Mouse (Mus musculus): Measurements from ENCODE around the gene Abcd2. TPM values are rescaled to one million over a fixed set of nuclear protein-coding genes. Genes with fewer than 3 reads are reported as not detected.

The Abcd2 gene
- polyA plus RNA-seq, 1 experiment from 2014 or later: 5.0 TPM

- Histone ChIP-seq H3K9ac (ENCODE audit: low read depth, low read length) (no peak overlapping the region), H3K27me3 (ENCODE audit: control insufficient read depth, insufficient read depth, low read length) (no peaks in the 10 kb centered on the region), H3K27ac (ENCODE audit: low read depth, low read length) (no peak overlapping the region), H3K9me3 (ENCODE audit: control insufficient read depth, low read length) (no peaks in the 10 kb centered on the region), H3K4me2 (replicated peaks; ENCODE audit: low read depth, low read length) (no peak overlapping the region), H3K4me3 (ENCODE audit: low read length) (no peak overlapping the region), H3K36me3 (ENCODE audit: control insufficient read depth, insufficient read depth, low read length) (no peaks in the 10 kb centered on the region), H3K4me1 (ENCODE audit: control insufficient read depth, insufficient read depth, low read length) (no peaks in the 10 kb centered on the region)
- ATAC-seq (ENCODE audit: low FRiP score, low TSS enrichment): no peak
- 89% methylated on average over 13 of the region's 13 CpGs for WGBS
Measured at GRCm38 (mm10) chr15:91167850-91168562, 23.6 kb downstream of the Abcd2 start.

- H3K9me3 ChIP-seq (ENCODE audit: control insufficient read depth, low read length): no peaks in the 10 kb centered on the region
- no peaks in the 10 kb centered on the region for H3K36me3 ChIP-seq (ENCODE audit: control insufficient read depth, insufficient read depth, low read length)
- H3K4me1 ChIP-seq (ENCODE audit: control insufficient read depth, insufficient read depth, low read length): no peaks in the 10 kb centered on the region
- H3K4me3 ChIP-seq (ENCODE audit: low read length): no peak overlapping the region
- H3K27ac ChIP-seq (ENCODE audit: low read depth, low read length): no peak overlapping the region
- no peaks in the 10 kb centered on the region for H3K27me3 ChIP-seq (ENCODE audit: control insufficient read depth, insufficient read depth, low read length)
- WGBS: 6% methylated on average over 5 of the region's 5 CpGs
- ATAC-seq (ENCODE audit: low FRiP score, low TSS enrichment): peak; percentile 62
- no peak overlapping the region for H3K4me2 ChIP-seq (replicated peaks; ENCODE audit: low read depth, low read length)
- H3K9ac ChIP-seq (ENCODE audit: low read depth, low read length): no peak overlapping the region
Measured at GRCm38 (mm10) chr15:91165021-91165420, 26.6 kb downstream of the Abcd2 start.

GRCm38 (mm10) chr15:91163454-91163853, 28.1 kb downstream of the Abcd2 start:
- Histone ChIP-seq H3K27ac (ENCODE audit: low read depth, low read length) (no peak overlapping the region), H3K36me3 (ENCODE audit: control insufficient read depth, insufficient read depth, low read length) (no peaks in the 10 kb centered on the region), H3K4me1 (ENCODE audit: control insufficient read depth, insufficient read depth, low read length) (no peaks in the 10 kb centered on the region), H3K9me3 (ENCODE audit: control insufficient read depth, low read length) (no peaks in the 10 kb centered on the region), H3K4me3 (ENCODE audit: low read length) (no peak overlapping the region), H3K27me3 (ENCODE audit: control insufficient read depth, insufficient read depth, low read length) (no peaks in the 10 kb centered on the region), H3K4me2 (replicated peaks; ENCODE audit: low read depth, low read length) (no peak overlapping the region), H3K9ac (ENCODE audit: low read depth, low read length) (no peak overlapping the region)
- 90% methylated on average over 2 of the region's 2 CpGs for WGBS
- ATAC-seq (ENCODE audit: low FRiP score, low TSS enrichment): no peak

- no peak overlapping the region for H3K9ac ChIP-seq (ENCODE audit: low read depth, low read length)
- no peak overlapping the region for H3K4me2 ChIP-seq (replicated peaks; ENCODE audit: low read depth, low read length)
- H3K27ac ChIP-seq (ENCODE audit: low read depth, low read length): no peak overlapping the region
- no peaks in the 10 kb centered on the region for H3K9me3 ChIP-seq (ENCODE audit: control insufficient read depth, low read length)
- no peaks in the 10 kb centered on the region for H3K4me1 ChIP-seq (ENCODE audit: control insufficient read depth, insufficient read depth, low read length)
- ATAC-seq (ENCODE audit: low FRiP score, low TSS enrichment): no peak
- no peaks in the 10 kb centered on the region for H3K27me3 ChIP-seq (ENCODE audit: control insufficient read depth, insufficient read depth, low read length)
- H3K4me3 ChIP-seq (ENCODE audit: low read length): no peak overlapping the region
- no peaks in the 10 kb centered on the region for H3K36me3 ChIP-seq (ENCODE audit: control insufficient read depth, insufficient read depth, low read length)
- 89% methylated on average over 5 of the region's 5 CpGs for WGBS
Measured at GRCm38 (mm10) chr15:91161153-91161552, 30.4 kb downstream of the Abcd2 start.

- H3K27me3 ChIP-seq (ENCODE audit: control insufficient read depth, insufficient read depth, low read length): no peaks in the 10 kb centered on the region
- 50% methylated on average over 3 of the region's 3 CpGs for WGBS
- H3K4me2 ChIP-seq (replicated peaks; ENCODE audit: low read depth, low read length): no peak overlapping the region
- no peak overlapping the region for H3K27ac ChIP-seq (ENCODE audit: low read depth, low read length)
- H3K36me3 ChIP-seq (ENCODE audit: control insufficient read depth, insufficient read depth, low read length): no peaks in the 10 kb centered on the region; the same call in 1 of the 2 replicates
- no peak overlapping the region for H3K4me3 ChIP-seq (ENCODE audit: low read length)
- H3K9ac ChIP-seq (ENCODE audit: low read depth, low read length): no peak overlapping the region
- H3K4me1 ChIP-seq (ENCODE audit: control insufficient read depth, insufficient read depth, low read length): no peaks in the 10 kb centered on the region
- H3K9me3 ChIP-seq (ENCODE audit: control insufficient read depth, low read length): no peaks in the 10 kb centered on the region
- no peak for ATAC-seq (ENCODE audit: low FRiP score, low TSS enrichment)
Measured at GRCm38 (mm10) chr15:91153311-91153710, 38.3 kb downstream of the Abcd2 start.

- Histone ChIP-seq H3K9me3 (ENCODE audit: control insufficient read depth, low read length) (no peaks in the 10 kb centered on the region), H3K9ac (ENCODE audit: low read depth, low read length) (no peak overlapping the region), H3K27me3 (ENCODE audit: control insufficient read depth, insufficient read depth, low read length) (no peaks in the 10 kb centered on the region), H3K27ac (ENCODE audit: low read depth, low read length) (no peak overlapping the region), H3K4me1 (ENCODE audit: control insufficient read depth, insufficient read depth, low read length) (no peaks in the 10 kb centered on the region), H3K4me3 (ENCODE audit: low read length) (no peak overlapping the region), H3K4me2 (replicated peaks; ENCODE audit: low read depth, low read length) (no peak overlapping the region), H3K36me3 (ENCODE audit: control insufficient read depth, insufficient read depth, low read length) (no peaks in the 10 kb centered on the region; the same call in 1 of the 2 replicates)
- no peak for ATAC-seq (ENCODE audit: low FRiP score, low TSS enrichment)
- WGBS: 53% methylated on average over 1 of the region's 1 CpGs
Measured at GRCm38 (mm10) chr15:91152592-91152991, 39.0 kb downstream of the Abcd2 start.

GRCm38 (mm10) chr15:91124584-91124983, 67.0 kb downstream of the Abcd2 start:
- H3K4me3 ChIP-seq (ENCODE audit: low read length): no peak overlapping the region
- ATAC-seq (ENCODE audit: low FRiP score, low TSS enrichment): peak; percentile 68; the same call in 1 of the 2 replicates
- 47% methylated on average over 4 of the region's 4 CpGs for WGBS
- H3K4me1 ChIP-seq (ENCODE audit: control insufficient read depth, insufficient read depth, low read length): no peaks in the 10 kb centered on the region
- H3K27me3 ChIP-seq (ENCODE audit: control insufficient read depth, insufficient read depth, low read length): no peaks in the 10 kb centered on the region
- no peak overlapping the region for H3K27ac ChIP-seq (ENCODE audit: low read depth, low read length)
- no peak overlapping the region for H3K9ac ChIP-seq (ENCODE audit: low read depth, low read length)
- no peaks in the 10 kb centered on the region for H3K9me3 ChIP-seq (ENCODE audit: control insufficient read depth, low read length)
- H3K4me2 ChIP-seq (replicated peaks; ENCODE audit: low read depth, low read length): no peak overlapping the region
- no peaks in the 10 kb centered on the region for H3K36me3 ChIP-seq (ENCODE audit: control insufficient read depth, insufficient read depth, low read length)

- Histone ChIP-seq H3K27me3 (ENCODE audit: control insufficient read depth, insufficient read depth, low read length) (no peaks in the 10 kb centered on the region), H3K9me3 (ENCODE audit: control insufficient read depth, low read length) (no peaks in the 10 kb centered on the region), H3K4me1 (ENCODE audit: control insufficient read depth, insufficient read depth, low read length) (no peaks in the 10 kb centered on the region), H3K36me3 (ENCODE audit: control insufficient read depth, insufficient read depth, low read length) (no peaks in the 10 kb centered on the region), H3K4me2 (replicated peaks; ENCODE audit: low read depth, low read length) (no peak overlapping the region), H3K9ac (ENCODE audit: low read depth, low read length) (no peak overlapping the region), H3K4me3 (ENCODE audit: low read length) (no peak overlapping the region), H3K27ac (ENCODE audit: low read depth, low read length) (no peak overlapping the region)
- ATAC-seq (ENCODE audit: low FRiP score, low TSS enrichment): no peak
- 79% methylated on average over 7 of the region's 7 CpGs for WGBS
Measured at GRCm38 (mm10) chr15:91112555-91113209, 78.9 kb downstream of the Abcd2 start.

GRCm38 (mm10) chr15:91108102-91108659, 83.4 kb downstream of the Abcd2 start:
- no peaks in the 10 kb centered on the region for H3K36me3 ChIP-seq (ENCODE audit: control insufficient read depth, insufficient read depth, low read length)
- no peak for ATAC-seq (ENCODE audit: low FRiP score, low TSS enrichment)
- WGBS: 87% methylated on average over 5 of the region's 5 CpGs
- no peak overlapping the region for H3K27ac ChIP-seq (ENCODE audit: low read depth, low read length)
- H3K9me3 ChIP-seq (ENCODE audit: control insufficient read depth, low read length): no peaks in the 10 kb centered on the region
- no peaks in the 10 kb centered on the region for H3K27me3 ChIP-seq (ENCODE audit: control insufficient read depth, insufficient read depth, low read length)
- H3K9ac ChIP-seq (ENCODE audit: low read depth, low read length): no peak overlapping the region
- no peaks in the 10 kb centered on the region for H3K4me1 ChIP-seq (ENCODE audit: control insufficient read depth, insufficient read depth, low read length)
- no peak overlapping the region for H3K4me2 ChIP-seq (replicated peaks; ENCODE audit: low read depth, low read length)
- H3K4me3 ChIP-seq (ENCODE audit: low read length): no peak overlapping the region

All from kidney, embryonic 14.5 days (tissue).